Mouse (Mus musculus) adrenal gland, adult (tissue): Measurements from ENCODE around the gene Mmp7.

Experiments
- DNase-seq, 2 experiments: peaks; one replicate each; pipeline ENCODE4 v3.0.0; 2022 to 2023; ENCODE audit warnings: low spot score in 1 of 2; ENCODE audit not compliant: inconsistent age in 2 of 2

Gene Mmp7

GRCm38 (mm10) chr9:7742696-7743095 is 50.8 kb downstream of the Mmp7 start:
- no peak for DNase-seq

- no peak for DNase-seq
Observed at GRCm38 (mm10) chr9:7744156-7744555, 52.3 kb downstream of the Mmp7 start.

GRCm38 (mm10) chr9:7748881-7749280 is 57.0 kb downstream of the Mmp7 start:
- DNase-seq: peak in 1 of 2 experiments; percentile 38
